Mouse (Mus musculus) megakaryocyte, embryonic 14.5 days (primary cell): ENCODE results near the gene Nek5.

Experiments used
- FLI1 ChIP-seq: IDR thresholded peaks from 2 replicates; pipeline ENCODE4 v1.6.1; 2012; ENCODE audit warnings: low read length, inconsistent platforms, mixed read lengths
- GATA1 ChIP-seq: IDR thresholded peaks from 3 replicates; pipeline ENCODE4 v1.6.1; 2012; ENCODE audit warnings: mixed read lengths, low read length, inconsistent platforms, borderline replicate concordance

DNA sequence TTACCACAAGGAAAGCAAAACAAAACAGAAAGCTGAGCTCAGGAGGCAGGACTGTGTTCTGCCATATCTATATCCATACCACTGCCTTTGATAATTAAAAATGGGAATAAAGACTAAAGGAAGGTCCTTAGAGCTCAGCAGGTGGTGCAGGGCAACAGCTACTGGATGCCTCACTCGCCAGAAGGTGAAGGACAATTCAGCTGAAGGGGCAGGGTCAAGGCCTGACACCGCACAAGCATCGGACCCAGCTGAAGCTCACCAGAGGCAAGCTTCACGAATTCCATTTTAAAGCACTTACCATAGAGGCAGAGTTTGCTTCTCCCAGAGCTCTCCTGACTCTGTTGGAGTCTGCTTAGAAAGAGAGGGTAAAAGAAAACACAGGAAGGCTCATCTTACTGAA is 17.7 kb upstream of the Nek5 start:
- no peak for TF ChIP-seq GATA1
- no peak for TF ChIP-seq FLI1
